Mouse (Mus musculus) myocyte (in vitro differentiated cells): ENCODE data around the gene Scamp5.

Experiments
- CEBPB ChIP-seq: IDR thresholded peaks from 2 replicates; pipeline ENCODE4 v1.6.1; 2011; ENCODE audit warnings: mild to moderate bottlenecking, moderate library complexity; ENCODE audit not compliant: poor library complexity, insufficient read depth, severe bottlenecking
- POLR2AphosphoS2 ChIP-seq: IDR thresholded peaks from one replicate; pipeline ENCODE4 v1.6.1; 2011; ENCODE audit warnings: low read depth, control low read depth; ENCODE audit not compliant: insufficient read length
- USF1 ChIP-seq: IDR thresholded peaks from one replicate; pipeline ENCODE4 v1.6.1; 2011; ENCODE audit warnings: low read depth, mild to moderate bottlenecking, control low read depth, moderate library complexity

GRCm38 (mm10) chr9:57434405-57435165 lies 33.3 kb downstream of the Scamp5 start:
- TF ChIP-seq POLR2AphosphoS2: no peak
- TF ChIP-seq CEBPB: no peak
- no peak for TF ChIP-seq USF1
